Mouse (Mus musculus) forebrain, postnatal 0 days (tissue): ENCODE data around the gene Gys2. TPM values are rescaled to one million over a fixed set of nuclear protein-coding genes. Genes with fewer than 3 reads are reported as not detected.

Source experiments
- ATAC-seq: fragments of 200-750 bp; cut with Nextera tagmentation; 2 replicates; pipeline ENCODE4 v1.8.0; 2017; ENCODE audit warnings: mild to moderate bottlenecking, moderate library complexity
- DNase-seq: peaks from one replicate; pipeline ENCODE4 v3.0.0-alpha.2; 2015
- H3K27ac ChIP-seq: fragments of 300-500 bp; sonication (generic); 2 replicates; pipeline ENCODE4 v1.5.1; 2014; ENCODE audit warnings: low read depth, mild to moderate bottlenecking, antibody characterized with exemption, low read length, moderate library complexity, mixed read lengths
- H3K27me3 ChIP-seq: fragments of 300-500 bp; sonication (generic); 2 replicates; pipeline ENCODE4 v1.6.1; 2014; ENCODE audit warnings: mild to moderate bottlenecking, low read length, mixed read lengths; ENCODE audit not compliant: insufficient read depth
- H3K36me3 ChIP-seq: fragments of 300-500 bp; sonication (generic); 2 replicates; pipeline ENCODE4 v1.6.1; 2014; ENCODE audit warnings: mild to moderate bottlenecking, moderate library complexity; ENCODE audit not compliant: insufficient read depth
- H3K4me1 ChIP-seq: fragments of 300-500 bp; sonication (generic); 2 replicates; pipeline ENCODE4 v1.6.1; 2014; ENCODE audit warnings: antibody characterized with exemption; ENCODE audit not compliant: insufficient read depth
- H3K4me2 ChIP-seq: fragments of 300-500 bp; sonication (generic); 2 replicates; pipeline ENCODE4 v1.6.1; 2014; ENCODE audit warnings: low read depth, mild to moderate bottlenecking, moderate library complexity
- H3K4me3 ChIP-seq: fragments of 300-500 bp; sonication (generic); 2 replicates; pipeline ENCODE4 v1.5.1; 2014; ENCODE audit warnings: low read depth, low read length, mixed read lengths
- H3K9ac ChIP-seq: fragments of 300-500 bp; sonication (generic); 2 replicates; pipeline ENCODE4 v1.6.1; 2014; ENCODE audit warnings: mild to moderate bottlenecking
- H3K9me3 ChIP-seq: fragments of 300-500 bp; sonication (generic); 2 replicates; pipeline ENCODE4 v1.6.1; 2016; ENCODE audit warnings: low read length
- CTCF ChIP-seq: sonication (generic); IDR thresholded peaks from 2 replicates; pipeline ENCODE4 v1.5.1; 2016; ENCODE audit warnings: antibody characterized with exemption, control low read depth, low read depth
- WGBS: fragments of 180-500 bp; shearing (Covaris S2); extraction: QIAGEN DNeasy Blood & Tissue Kit; methylation state at CpG from one replicate; pipeline ENCODE4 v1.1.7; 2014; 5-methylcytosine and 5-hydroxymethylcytosine counted together
- polyA plus RNA-seq: library from polyadenylated mRNA; unstranded; fragments of >200 nt; fragmentation: Nextera tagmentation; extraction: Ambion mirVana; gene quantifications from 2 replicates; pipeline ENCODE4 v1.2.1, GENCODE M21; 2015
- total RNA-seq: library from RNA; depleted of rRNA; stranded (reverse); fragments of >200 nt; gene quantifications from 2 replicates; pipeline ENCODE4 v1.2.3, GENCODE M21; 2014

Gene Gys2
- total and polyA plus RNA-seq, 2 experiments from 2014 or later, result 0.23 TPM; not detected in 1

DNA sequence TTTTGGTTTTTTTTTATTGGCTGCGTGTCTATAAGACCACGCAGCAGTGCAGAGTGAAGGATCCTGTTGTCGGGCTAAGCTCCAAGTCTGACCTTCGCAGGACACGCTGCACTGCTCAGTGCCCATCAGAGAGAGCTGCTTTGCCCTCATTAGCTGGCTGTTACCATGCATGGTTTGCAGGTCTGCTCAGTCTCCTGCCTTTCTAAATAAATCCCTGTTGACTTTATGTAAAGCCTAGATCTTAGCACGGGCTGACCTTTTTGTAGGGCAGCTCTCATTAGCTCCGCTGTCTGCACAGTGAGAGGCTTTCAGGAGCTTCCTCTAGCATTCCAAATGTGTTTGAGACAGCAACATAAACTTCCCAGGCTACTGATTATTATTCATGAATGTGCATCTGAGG is 14.9 kb downstream of the Gys2 start:
- no peak overlapping the region for H3K4me3 ChIP-seq
- H3K27ac ChIP-seq, result no peak overlapping the region
- H3K27me3 ChIP-seq, result no peaks in the 10 kb centered on the region
- no peaks in the 10 kb centered on the region for H3K4me1 ChIP-seq
- no peaks in the 10 kb centered on the region for H3K9me3 ChIP-seq
- TF ChIP-seq CTCF, result no peak
- no peak overlapping the region for H3K9ac ChIP-seq
- WGBS, result 34% methylated on average over 7 of the region's 7 CpGs
- H3K4me2 ChIP-seq, result no peak overlapping the region
- ATAC-seq (no peak), DNase-seq (no peak)
- H3K36me3 ChIP-seq, result no peaks in the 10 kb centered on the region

DNA sequence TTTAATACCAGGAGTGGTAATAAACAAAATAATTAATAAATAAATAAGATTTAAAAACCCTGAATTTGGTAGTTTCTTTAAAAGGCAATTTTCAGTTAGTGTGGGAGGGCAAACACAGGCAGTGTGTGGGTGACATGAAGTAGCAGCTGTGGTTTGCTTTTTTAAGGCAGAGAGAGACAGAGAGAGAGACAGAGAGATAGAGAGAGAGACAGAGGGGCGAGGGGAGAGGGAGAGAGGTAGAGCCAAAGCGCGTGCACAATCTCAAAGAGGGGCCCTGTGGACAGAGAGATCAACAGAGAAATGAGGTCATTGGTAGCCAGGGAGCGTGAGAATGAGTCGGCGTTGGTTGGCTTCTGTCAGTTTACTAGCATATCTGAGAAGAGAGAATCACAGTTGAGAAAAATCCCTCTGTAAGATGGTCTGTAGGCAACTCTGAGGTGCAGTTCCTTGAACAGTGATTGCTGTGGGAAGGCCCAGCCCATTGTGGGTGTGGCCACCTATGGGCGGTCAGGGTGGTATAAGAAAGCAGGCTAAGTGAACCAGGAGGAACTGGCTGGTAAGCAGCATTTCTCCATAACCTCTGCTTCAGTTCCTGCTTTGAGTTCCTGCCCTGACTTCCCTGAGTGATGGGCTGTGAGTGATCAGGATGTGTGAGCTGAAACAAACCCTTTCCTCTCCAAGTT is 17.5 kb downstream of the Gys2 start:
- no peaks in the 10 kb centered on the region for H3K4me1 ChIP-seq
- H3K4me2 ChIP-seq, result no peak overlapping the region
- ATAC-seq (no peak), DNase-seq (no peak)
- no peaks in the 10 kb centered on the region for H3K9me3 ChIP-seq
- H3K27me3 ChIP-seq, result no peaks in the 10 kb centered on the region
- H3K27ac ChIP-seq, result no peak overlapping the region
- WGBS, result 57% methylated on average over 7 of the region's 7 CpGs
- H3K9ac ChIP-seq, result no peak overlapping the region
- no peak overlapping the region for H3K4me3 ChIP-seq
- no peaks in the 10 kb centered on the region for H3K36me3 ChIP-seq
- TF ChIP-seq CTCF, result no peak

- WGBS, result 91% methylated on average over 2 of the region's 2 CpGs
- Histone ChIP-seq H3K9me3 (no peaks in the 10 kb centered on the region), H3K9ac (no peak overlapping the region), H3K4me1 (no peaks in the 10 kb centered on the region), H3K27me3 (no peaks in the 10 kb centered on the region), H3K4me3 (no peak overlapping the region), H3K4me2 (no peak overlapping the region), H3K27ac (no peak overlapping the region), H3K36me3 (no peaks in the 10 kb centered on the region)
- TF ChIP-seq CTCF, result no peak
- ATAC-seq (no peak), DNase-seq (no peak)
Observed at GRCm38 (mm10) chr6:142453311-142453710, 19.6 kb downstream of the Gys2 start.

DNA sequence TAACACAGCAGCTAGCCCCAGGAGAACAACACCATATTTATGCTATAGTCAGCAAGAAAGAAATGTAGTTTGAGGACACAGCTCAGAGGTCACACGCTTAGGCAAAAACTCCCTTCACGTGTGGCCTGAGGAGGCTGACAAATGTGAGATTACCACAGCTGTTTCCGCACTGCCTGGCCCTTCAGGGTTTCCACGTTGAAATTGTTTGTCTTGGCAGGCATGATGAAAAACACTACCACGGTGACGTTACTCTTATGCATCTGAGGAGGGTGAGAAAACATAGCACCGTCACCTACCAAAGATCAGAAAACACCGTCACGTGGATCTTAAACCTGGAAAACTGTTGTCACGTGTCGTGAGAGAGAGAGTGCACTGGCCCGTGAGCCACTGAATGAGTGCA is 21.5 kb downstream of the Gys2 start:
- TF ChIP-seq CTCF, result no peak
- DNase-seq, result no peak
- Histone ChIP-seq H3K27ac (no peak overlapping the region), H3K9me3 (no peaks in the 10 kb centered on the region), H3K9ac (no peak overlapping the region), H3K4me3 (no peak overlapping the region), H3K27me3 (no peaks in the 10 kb centered on the region), H3K4me1 (no peaks in the 10 kb centered on the region), H3K4me2 (no peak overlapping the region), H3K36me3 (no peaks in the 10 kb centered on the region)
- 86% methylated on average over 12 of the region's 12 CpGs for WGBS
- no peak for ATAC-seq

DNA sequence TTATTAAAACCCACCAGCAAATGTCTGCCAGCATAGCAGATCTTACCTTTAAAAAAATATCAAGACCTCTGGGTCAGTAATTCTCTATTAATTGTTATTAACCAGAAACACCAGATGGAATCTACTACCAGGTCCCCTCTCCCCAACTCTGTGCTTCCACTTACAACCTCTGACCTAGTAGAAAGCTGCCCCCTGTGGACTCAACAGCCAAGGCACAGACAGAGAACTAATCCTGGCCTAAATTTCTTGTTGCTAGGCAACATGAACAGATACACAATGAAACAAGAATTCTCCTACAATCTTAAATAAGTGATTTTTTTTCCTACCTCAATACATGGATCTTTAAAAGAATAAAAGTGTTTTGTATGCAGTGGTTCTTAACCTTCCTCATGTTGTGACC is 43.8 kb downstream of the Gys2 start:
- H3K27me3 ChIP-seq, result no peaks in the 10 kb centered on the region
- DNase-seq (no peak), ATAC-seq (no peak)
- no peaks in the 10 kb centered on the region for H3K36me3 ChIP-seq
- no peaks in the 10 kb centered on the region for H3K4me1 ChIP-seq
- no peak for TF ChIP-seq CTCF
- no peaks in the 10 kb centered on the region for H3K9me3 ChIP-seq
- H3K27ac ChIP-seq, result no peak overlapping the region
- no peak overlapping the region for H3K4me3 ChIP-seq
- no peak overlapping the region for H3K9ac ChIP-seq
- H3K4me2 ChIP-seq, result no peak overlapping the region

- no peak for TF ChIP-seq CTCF
- Histone ChIP-seq H3K36me3 (no peaks in the 10 kb centered on the region), H3K27me3 (no peaks in the 10 kb centered on the region), H3K9me3 (no peaks in the 10 kb centered on the region), H3K4me1 (no peaks in the 10 kb centered on the region), H3K4me2 (no peak overlapping the region), H3K27ac (no peak overlapping the region), H3K9ac (no peak overlapping the region), H3K4me3 (no peak overlapping the region)
- 65% methylated on average over 7 of the region's 7 CpGs for WGBS
- ATAC-seq (no peak), DNase-seq (no peak)
Observed at GRCm38 (mm10) chr6:142424976-142425375, 47.9 kb downstream of the Gys2 start.

- TF ChIP-seq CTCF, result no peak
- no peak for DNase-seq
- Histone ChIP-seq H3K36me3 (no peaks in the 10 kb centered on the region), H3K9me3 (no peaks in the 10 kb centered on the region), H3K4me3 (peak overlapping the region; percentile 26), H3K4me1 (no peaks in the 10 kb centered on the region), H3K9ac (peak overlapping the region; percentile 33; the same call in 1 of the 2 replicates), H3K27me3 (peaks cover 13% of the 10 kb centered on the region; the same call in 1 of the 2 replicates), H3K4me2 (peak overlapping the region; percentile 61), H3K27ac (no peak overlapping the region)
- WGBS, result 1% methylated on average over 22 of the region's 24 CpGs
- no peak for ATAC-seq
Observed at GRCm38 (mm10) chr6:142414597-142414996, 58.3 kb downstream of the Gys2 start.
